Mouse (Mus musculus): ENCODE measurements around the gene Cry1. TPM values are rescaled to one million over a fixed set of nuclear protein-coding genes. Genes with fewer than 3 reads are reported as not detected.
A peak's percentile ranks its signal among the peaks of the same experiment; 100 is the strongest.

The Cry1 gene
- total and polyA plus RNA-seq, 2 experiments from 2014 or later, result 16.3 to 28.6 TPM

DNA sequence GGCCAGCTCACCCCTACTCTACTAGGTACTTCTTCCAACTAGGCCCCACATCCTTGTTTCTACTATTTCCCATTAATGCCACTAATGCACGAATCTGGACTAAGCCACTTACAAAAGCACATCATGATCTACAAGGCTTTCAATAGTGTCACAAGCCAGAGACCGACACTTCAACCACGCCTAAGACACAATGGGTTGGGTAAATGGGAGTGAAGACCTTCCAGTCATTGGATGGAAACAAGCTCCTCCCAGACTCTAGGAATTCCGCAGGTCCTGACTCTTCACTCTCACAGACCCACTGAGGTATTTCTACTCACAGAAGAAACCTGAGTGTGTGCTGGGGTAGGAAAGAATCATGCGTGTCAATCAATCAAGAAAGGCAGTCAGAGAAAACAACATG is 19.6 kb downstream of the Cry1 start:
- Histone ChIP-seq H3K27ac (no peak overlapping the region), H3K27me3 (ENCODE audit: insufficient read depth, low read length) (no peaks in the 10 kb centered on the region), H3K36me3 (ENCODE audit: insufficient read depth, low read length) (no peaks in the 10 kb centered on the region), H3K9me3 (ENCODE audit: low read length) (no peaks in the 10 kb centered on the region), H3K4me2 (ENCODE audit: low read depth, low read length) (no peak overlapping the region), H3K9ac (replicated peaks; ENCODE audit: low read length) (no peak overlapping the region), H3K4me1 (ENCODE audit: insufficient read depth, low read length) (0 out of 2 replicates have a peak, but pooled peaks cover 6% of the 10 kb centered on the region), H3K4me3 (ENCODE audit: low read length) (no peak overlapping the region)
- DNase-seq (ENCODE audit: low spot score), result no peak
- no peak for ATAC-seq
- WGBS, result 81% methylated on average over 5 of the region's 5 CpGs
- no peak for TF ChIP-seq CTCF (IDR thresholded peaks at IDR 0.05; ENCODE audit: low read depth)

DNA sequence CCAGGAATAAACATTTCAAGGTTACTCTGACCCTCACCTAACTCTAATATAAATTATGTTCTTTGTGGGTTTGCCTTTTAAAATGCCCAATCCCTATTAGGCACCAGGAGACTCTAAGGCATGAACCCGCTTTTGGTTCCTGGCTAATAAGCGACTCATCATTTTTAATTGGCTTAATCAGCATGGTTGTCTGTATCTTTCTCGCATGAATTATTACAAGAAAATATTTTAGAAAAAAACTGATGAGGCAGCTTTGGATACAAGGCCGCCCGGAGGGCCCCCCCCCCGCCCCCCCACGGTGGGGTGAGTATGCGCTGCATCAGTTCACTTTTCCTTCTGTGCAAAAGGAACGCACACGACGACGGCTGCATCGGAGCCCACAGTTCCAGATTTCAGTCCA is 20.1 kb downstream of the Cry1 start:
- Histone ChIP-seq H3K36me3 (ENCODE audit: insufficient read depth, low read length) (no peaks in the 10 kb centered on the region), H3K9ac (replicated peaks; ENCODE audit: low read length) (no peak overlapping the region), H3K4me2 (ENCODE audit: low read depth, low read length) (no peak overlapping the region), H3K4me3 (ENCODE audit: low read length) (no peak overlapping the region), H3K4me1 (ENCODE audit: insufficient read depth, low read length) (0 out of 2 replicates have a peak, but pooled peaks cover 6% of the 10 kb centered on the region), H3K27me3 (ENCODE audit: insufficient read depth, low read length) (no peaks in the 10 kb centered on the region), H3K9me3 (ENCODE audit: low read length) (no peaks in the 10 kb centered on the region), H3K27ac (no peak overlapping the region)
- DNase-seq (ENCODE audit: low spot score) (no peak), ATAC-seq (no peak)
- 87% methylated on average over 13 of the region's 13 CpGs for WGBS
- no peak for TF ChIP-seq CTCF (IDR thresholded peaks at IDR 0.05; ENCODE audit: low read depth)

DNA sequence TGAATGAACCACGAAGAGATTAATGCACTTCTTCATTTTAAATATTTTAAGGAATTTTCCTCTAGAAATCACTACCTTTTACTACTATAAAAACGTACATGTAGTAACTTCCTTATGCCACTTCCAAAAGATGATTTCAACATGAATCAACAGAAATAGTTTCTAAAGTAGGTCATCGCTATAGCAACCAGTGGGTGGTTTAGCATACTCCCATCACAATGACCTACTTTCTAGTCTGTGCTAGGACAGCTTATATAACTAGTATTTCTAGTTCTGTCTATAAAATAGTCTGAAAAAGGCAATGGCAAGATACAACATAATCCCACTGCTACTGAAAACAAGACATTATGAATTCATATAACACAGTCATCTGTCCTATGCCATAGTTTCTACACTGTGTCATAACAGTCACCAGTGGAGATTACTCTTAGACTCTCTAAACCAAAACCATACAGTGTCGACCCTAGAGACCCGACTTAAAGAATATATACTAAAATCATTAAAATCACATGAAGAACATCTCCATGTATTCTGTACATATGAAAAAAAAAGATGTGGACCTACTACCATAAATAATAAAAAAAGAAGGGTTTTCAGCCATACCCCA is 23.0 kb downstream of the Cry1 start:
- ATAC-seq, result peak; percentile 89
- Histone ChIP-seq H3K9me3 (ENCODE audit: low read length) (no peaks in the 10 kb centered on the region), H3K4me2 (ENCODE audit: low read depth, low read length) (peak overlapping the region; percentile 27; the same call in 1 of the 2 replicates), H3K27me3 (ENCODE audit: insufficient read depth, low read length) (no peaks in the 10 kb centered on the region), H3K9ac (replicated peaks; ENCODE audit: low read length) (no peak overlapping the region), H3K4me3 (ENCODE audit: low read length) (no peak overlapping the region), H3K27ac (0 out of 2 replicates have a peak overlapping the region, but pooled peaks have one; percentile 45), H3K4me1 (ENCODE audit: insufficient read depth, low read length) (0 out of 2 replicates have a peak, but pooled peaks cover 6% of the 10 kb centered on the region), H3K36me3 (ENCODE audit: insufficient read depth, low read length) (no peaks in the 10 kb centered on the region)
- peak; percentile 83 for DNase-seq (ENCODE audit: low spot score)
- 63% methylated on average over 5 of the region's 5 CpGs for WGBS
- TF ChIP-seq CTCF (IDR thresholded peaks at IDR 0.05; ENCODE audit: low read depth), result no peak

DNA sequence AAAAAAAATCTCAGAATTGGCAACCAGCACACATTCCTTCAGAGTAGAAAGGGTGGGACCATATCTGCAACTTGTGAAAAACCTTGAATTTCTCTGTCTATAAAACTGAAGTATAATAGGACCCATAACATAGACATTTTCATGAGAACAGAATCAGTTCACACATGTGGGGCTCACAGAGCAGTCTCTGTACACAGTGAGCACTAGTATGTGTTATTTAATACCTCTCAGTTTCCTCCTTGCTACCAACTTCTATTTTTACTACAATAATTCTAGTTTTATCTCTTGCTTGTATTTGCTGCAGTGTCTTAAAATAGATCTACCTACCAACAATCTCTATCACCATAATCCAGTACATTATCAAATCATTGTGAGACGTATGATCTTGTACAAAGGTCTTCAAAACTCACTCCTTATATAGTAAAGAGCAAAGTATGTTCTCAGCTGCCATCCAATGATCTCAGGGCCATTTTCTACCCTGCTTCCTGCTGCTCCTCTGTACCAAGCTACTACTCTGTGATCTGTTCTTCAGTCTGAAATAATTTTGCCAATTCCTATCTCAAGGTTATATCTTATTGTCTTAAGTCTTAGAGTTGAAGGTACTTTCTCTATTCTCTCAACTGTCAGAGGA is 24.8 kb downstream of the Cry1 start:
- WGBS, result 77% methylated on average over 1 of the region's 1 CpGs
- 0 out of 2 replicates have a peak, but pooled peaks cover 6% of the 10 kb centered on the region for H3K4me1 ChIP-seq (ENCODE audit: insufficient read depth, low read length)

DNA sequence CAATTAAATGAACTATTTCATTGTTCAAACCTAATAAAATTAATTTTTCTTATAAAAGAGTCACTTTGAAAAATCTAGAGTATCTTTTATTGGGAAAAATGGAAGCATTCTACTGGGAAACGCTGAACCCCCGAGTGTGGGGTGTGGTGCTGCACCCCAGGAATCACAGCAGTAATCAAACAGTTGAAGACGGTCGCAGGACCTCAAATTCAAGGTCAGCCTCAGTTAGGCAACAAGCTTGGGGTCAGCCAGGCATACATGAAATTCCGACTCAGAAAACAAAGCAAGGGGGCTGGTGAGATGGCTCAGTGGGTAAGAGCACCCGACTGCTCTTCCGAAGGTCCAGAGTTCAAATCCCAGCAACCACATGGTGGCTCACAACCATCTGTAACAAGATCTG is 27.4 kb downstream of the Cry1 start:
- DNase-seq (ENCODE audit: low spot score) (no peak), ATAC-seq (no peak)
- Histone ChIP-seq H3K27me3 (ENCODE audit: insufficient read depth, low read length) (no peaks in the 10 kb centered on the region), H3K36me3 (ENCODE audit: insufficient read depth, low read length) (no peaks in the 10 kb centered on the region), H3K27ac (no peak overlapping the region), H3K4me1 (ENCODE audit: insufficient read depth, low read length) (0 out of 2 replicates have a peak, but pooled peaks cover 6% of the 10 kb centered on the region), H3K9ac (replicated peaks; ENCODE audit: low read length) (no peak overlapping the region), H3K4me2 (ENCODE audit: low read depth, low read length) (no peak overlapping the region), H3K4me3 (ENCODE audit: low read length) (no peak overlapping the region), H3K9me3 (ENCODE audit: low read length) (no peaks in the 10 kb centered on the region)
- WGBS, result 91% methylated on average over 7 of the region's 7 CpGs
- no peak for TF ChIP-seq CTCF (IDR thresholded peaks at IDR 0.05; ENCODE audit: low read depth)

More for the DNA sequence above, 24.8 kb downstream of the Cry1 start:
- Histone ChIP-seq H3K27ac (no peak overlapping the region), H3K9me3 (ENCODE audit: low read length) (no peaks in the 10 kb centered on the region), H3K9ac (replicated peaks; ENCODE audit: low read length) (no peak overlapping the region), H3K4me2 (ENCODE audit: low read depth, low read length) (no peak overlapping the region), H3K4me3 (ENCODE audit: low read length) (no peak overlapping the region), H3K36me3 (ENCODE audit: insufficient read depth, low read length) (no peaks in the 10 kb centered on the region), H3K27me3 (ENCODE audit: insufficient read depth, low read length) (no peaks in the 10 kb centered on the region)
- DNase-seq (ENCODE audit: low spot score), result no peak
- no peak for TF ChIP-seq CTCF (IDR thresholded peaks at IDR 0.05; ENCODE audit: low read depth)
- ATAC-seq, result no peak

DNA sequence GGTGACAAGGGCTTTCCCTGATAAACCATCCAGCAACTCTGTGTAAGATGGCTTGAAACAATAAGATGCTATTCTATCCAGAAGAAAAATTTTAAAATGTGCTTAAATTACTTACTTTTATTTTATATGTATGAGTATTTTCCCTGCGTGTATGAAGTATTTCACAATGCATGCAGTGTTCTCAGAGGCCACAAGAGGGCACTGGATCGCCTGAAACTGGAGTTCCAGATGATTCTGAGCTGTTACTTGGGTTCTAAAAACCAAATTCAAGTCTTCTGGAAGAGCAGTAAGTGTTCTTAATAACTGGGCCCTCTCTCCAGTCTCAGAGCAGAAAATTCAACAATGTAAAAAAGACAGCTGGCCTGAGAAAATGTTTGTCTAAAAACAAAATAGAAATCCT is 30.7 kb downstream of the Cry1 start:
- WGBS, result 9% methylated on average over 2 of the region's 2 CpGs
- no peaks in the 10 kb centered on the region for H3K4me1 ChIP-seq (ENCODE audit: insufficient read depth, low read length)

DNA sequence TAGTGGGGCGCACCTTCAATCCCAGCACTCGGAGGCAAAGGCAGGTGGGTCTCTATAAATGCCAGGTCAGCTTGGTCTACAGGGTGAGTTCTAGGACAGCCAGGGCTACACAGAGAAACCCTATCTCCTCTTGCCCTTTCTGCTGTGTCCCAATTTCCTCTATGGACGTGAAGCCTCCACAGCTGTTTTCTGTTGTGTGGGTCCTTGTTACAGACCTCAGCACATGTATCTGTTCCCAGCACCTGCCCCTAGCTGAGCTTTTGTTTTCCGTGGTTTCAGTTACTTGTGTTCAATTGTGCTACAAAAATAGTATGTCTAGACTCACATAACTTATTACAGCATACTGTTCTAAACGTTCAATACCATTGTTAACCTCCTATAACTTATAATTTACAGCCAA is 35.6 kb downstream of the Cry1 start:
- Histone ChIP-seq H3K9ac (replicated peaks; ENCODE audit: low read length) (no peak overlapping the region), H3K4me1 (ENCODE audit: insufficient read depth, low read length) (no peaks in the 10 kb centered on the region), H3K27ac (no peak overlapping the region), H3K27me3 (ENCODE audit: insufficient read depth, low read length) (no peaks in the 10 kb centered on the region), H3K4me2 (ENCODE audit: low read depth, low read length) (no peak overlapping the region), H3K36me3 (ENCODE audit: insufficient read depth, low read length) (peaks cover 28% of the 10 kb centered on the region), H3K4me3 (ENCODE audit: low read length) (no peak overlapping the region), H3K9me3 (ENCODE audit: low read length) (no peaks in the 10 kb centered on the region)
- WGBS, result 85% methylated on average over 5 of the region's 5 CpGs
- no peak for DNase-seq (ENCODE audit: low spot score)
- TF ChIP-seq CTCF (IDR thresholded peaks at IDR 0.05; ENCODE audit: low read depth), result no peak
- ATAC-seq, result no peak

More for the DNA sequence above, 30.7 kb downstream of the Cry1 start:
- peak; percentile 85 for TF ChIP-seq CTCF (IDR thresholded peaks at IDR 0.05; ENCODE audit: low read depth)
- Histone ChIP-seq H3K9me3 (ENCODE audit: low read length) (no peaks in the 10 kb centered on the region), H3K9ac (replicated peaks; ENCODE audit: low read length) (no peak overlapping the region), H3K4me3 (ENCODE audit: low read length) (no peak overlapping the region), H3K36me3 (ENCODE audit: insufficient read depth, low read length) (peaks cover 6% of the 10 kb centered on the region; the same call in 1 of the 2 replicates), H3K4me2 (ENCODE audit: low read depth, low read length) (no peak overlapping the region), H3K27me3 (ENCODE audit: insufficient read depth, low read length) (no peaks in the 10 kb centered on the region), H3K27ac (no peak overlapping the region)
- ATAC-seq, result no peak
- peak; percentile 78 for DNase-seq (ENCODE audit: low spot score)

Measured in hindbrain, postnatal 0 days (tissue).